Mouse (Mus musculus): ENCODE measurements around the gene Gm5741. TPM values are rescaled to one million over a fixed set of nuclear protein-coding genes. Genes with fewer than 3 reads are reported as not detected.

Gene Gm5741
- polyA plus RNA-seq, 1 experiment from 2014 or later, result not detected

GRCm38 (mm10) chr8:85032622-85033311 lies 35.0 kb downstream of the Gm5741 start:
- Histone ChIP-seq H3K9me3 (ENCODE audit: control insufficient read depth, low read length) (no peaks in the 10 kb centered on the region), H3K27me3 (ENCODE audit: control insufficient read depth, insufficient read depth, low read length) (no peaks in the 10 kb centered on the region), H3K4me2 (ENCODE audit: low read depth) (no peak overlapping the region), H3K4me3 (ENCODE audit: low read depth, low read length) (no peak overlapping the region), H3K27ac (ENCODE audit: low read depth, low read length) (no peak overlapping the region), H3K9ac (ENCODE audit: low read length) (no peak overlapping the region), H3K36me3 (ENCODE audit: control insufficient read depth, insufficient read depth, low read length) (peaks cover 16% of the 10 kb centered on the region), H3K4me1 (ENCODE audit: control insufficient read depth, insufficient read depth, low read length) (peaks cover 19% of the 10 kb centered on the region)
- DNase-seq (ENCODE audit: low spot score) (no peak), ATAC-seq (ENCODE audit: insufficient read depth, low FRiP score, low TSS enrichment) (no peak)
- WGBS, result 82% methylated on average over 4 of the region's 4 CpGs

GRCm38 (mm10) chr8:85029271-85029670 lies 38.5 kb downstream of the Gm5741 start:
- peaks cover 23% of the 10 kb centered on the region for H3K4me1 ChIP-seq (ENCODE audit: control insufficient read depth, insufficient read depth, low read length)
- ATAC-seq (ENCODE audit: insufficient read depth, low FRiP score, low TSS enrichment), result no peak
- H3K4me2 ChIP-seq (ENCODE audit: low read depth), result peak overlapping the region; percentile 9
- peaks cover 16% of the 10 kb centered on the region for H3K36me3 ChIP-seq (ENCODE audit: control insufficient read depth, insufficient read depth, low read length)
- H3K27me3 ChIP-seq (ENCODE audit: control insufficient read depth, insufficient read depth, low read length), result no peaks in the 10 kb centered on the region
- 93% methylated on average over 14 of the region's 14 CpGs for WGBS
- no peak overlapping the region for H3K9ac ChIP-seq (ENCODE audit: low read length)
- 0 out of 2 replicates have a peak overlapping the region, but pooled peaks have one; percentile 6 for H3K4me3 ChIP-seq (ENCODE audit: low read depth, low read length)
- DNase-seq (ENCODE audit: low spot score), result no peak
- H3K27ac ChIP-seq (ENCODE audit: low read depth, low read length), result no peak overlapping the region
- H3K9me3 ChIP-seq (ENCODE audit: control insufficient read depth, low read length), result no peaks in the 10 kb centered on the region

GRCm38 (mm10) chr8:85027922-85028321 lies 39.9 kb downstream of the Gm5741 start:
- ATAC-seq (ENCODE audit: insufficient read depth, low FRiP score, low TSS enrichment), result no peak
- peak overlapping the region; percentile 99 for H3K9ac ChIP-seq (ENCODE audit: low read length)
- H3K4me3 ChIP-seq (ENCODE audit: low read depth, low read length), result peak overlapping the region; percentile 100
- no peaks in the 10 kb centered on the region for H3K9me3 ChIP-seq (ENCODE audit: control insufficient read depth, low read length)
- no peaks in the 10 kb centered on the region for H3K27me3 ChIP-seq (ENCODE audit: control insufficient read depth, insufficient read depth, low read length)
- H3K27ac ChIP-seq (ENCODE audit: low read depth, low read length), result no peak overlapping the region
- H3K36me3 ChIP-seq (ENCODE audit: control insufficient read depth, insufficient read depth, low read length), result peaks cover 15% of the 10 kb centered on the region
- peak overlapping the region; percentile 57 for H3K4me2 ChIP-seq (ENCODE audit: low read depth)
- no peak for DNase-seq (ENCODE audit: low spot score)
- peaks cover 27% of the 10 kb centered on the region for H3K4me1 ChIP-seq (ENCODE audit: control insufficient read depth, insufficient read depth, low read length)
- 35% methylated on average over 2 of the region's 2 CpGs for WGBS

- DNase-seq (ENCODE audit: low spot score), result no peak
- no peaks in the 10 kb centered on the region for H3K9me3 ChIP-seq (ENCODE audit: control insufficient read depth, low read length)
- peak overlapping the region; percentile 57 for H3K4me2 ChIP-seq (ENCODE audit: low read depth)
- peak overlapping the region; percentile 67; the same call in 1 of the 2 replicates for H3K27ac ChIP-seq (ENCODE audit: low read depth, low read length)
- ATAC-seq (ENCODE audit: insufficient read depth, low FRiP score, low TSS enrichment), result no peak
- peaks cover 27% of the 10 kb centered on the region for H3K4me1 ChIP-seq (ENCODE audit: control insufficient read depth, insufficient read depth, low read length)
- peaks cover 13% of the 10 kb centered on the region for H3K36me3 ChIP-seq (ENCODE audit: control insufficient read depth, insufficient read depth, low read length)
- H3K27me3 ChIP-seq (ENCODE audit: control insufficient read depth, insufficient read depth, low read length), result no peaks in the 10 kb centered on the region
- peak overlapping the region; percentile 99 for H3K9ac ChIP-seq (ENCODE audit: low read length)
- WGBS, result under 1% methylated on average over 13 of the region's 13 CpGs
- H3K4me3 ChIP-seq (ENCODE audit: low read depth, low read length), result peak overlapping the region; percentile 100
Measured at GRCm38 (mm10) chr8:85027516-85027855, 40.3 kb downstream of the Gm5741 start.

- Histone ChIP-seq H3K4me2 (ENCODE audit: low read depth) (peak within 1 kb of the TSS; percentile 88), H3K36me3 (ENCODE audit: control insufficient read depth, insufficient read depth, low read length) (peaks cover 15% of the 10 kb centered on the region), H3K9me3 (ENCODE audit: control insufficient read depth, low read length) (no peaks in the 10 kb centered on the region), H3K4me1 (ENCODE audit: control insufficient read depth, insufficient read depth, low read length) (peaks cover 27% of the 10 kb centered on the region), H3K4me3 (ENCODE audit: low read depth, low read length) (peak within 1 kb of the TSS; percentile 100), H3K27ac (ENCODE audit: low read depth, low read length) (peak within 1 kb of the TSS; percentile 67), H3K9ac (ENCODE audit: low read length) (peak within 1 kb of the TSS; percentile 99), H3K27me3 (ENCODE audit: control insufficient read depth, insufficient read depth, low read length) (no peaks in the 10 kb centered on the region)
- WGBS, result 0% methylated on average over 68 of the region's 75 CpGs
- ATAC-seq (ENCODE audit: insufficient read depth, low FRiP score, low TSS enrichment), result peak; percentile 80
- DNase-seq (ENCODE audit: low spot score), result peak; percentile 97
Measured at GRCm38 (mm10) chr8:85026670-85027515, 40.9 kb downstream of the Gm5741 start, which contains the start of gene Trir. Trir (plus strand) TSS chr8:85026823.

GRCm38 (mm10) chr8:85025098-85025932 lies 42.5 kb downstream of the Gm5741 start, which contains the start of gene Asna1:
Asna1 (minus strand) TSS chr8:85025281.
- Histone ChIP-seq H3K4me3 (ENCODE audit: low read depth, low read length) (peak within 1 kb of the TSS; percentile 90), H3K9me3 (ENCODE audit: control insufficient read depth, low read length) (no peaks in the 10 kb centered on the region), H3K4me1 (ENCODE audit: control insufficient read depth, insufficient read depth, low read length) (peaks cover 27% of the 10 kb centered on the region), H3K27me3 (ENCODE audit: control insufficient read depth, insufficient read depth, low read length) (no peaks in the 10 kb centered on the region), H3K4me2 (ENCODE audit: low read depth) (peak within 1 kb of the TSS; percentile 88), H3K36me3 (ENCODE audit: control insufficient read depth, insufficient read depth, low read length) (peaks cover 13% of the 10 kb centered on the region), H3K27ac (ENCODE audit: low read depth, low read length) (peak within 1 kb of the TSS; percentile 60), H3K9ac (ENCODE audit: low read length) (peak within 1 kb of the TSS; percentile 85)
- 7% methylated on average over 30 of the region's 30 CpGs for WGBS
- ATAC-seq (ENCODE audit: insufficient read depth, low FRiP score, low TSS enrichment) (peak; percentile 88), DNase-seq (ENCODE audit: low spot score) (peak; percentile 89)

- Histone ChIP-seq H3K4me3 (ENCODE audit: low read depth, low read length) (peak overlapping the region; percentile 90), H3K27ac (ENCODE audit: low read depth, low read length) (no peak overlapping the region), H3K4me1 (ENCODE audit: control insufficient read depth, insufficient read depth, low read length) (peaks cover 23% of the 10 kb centered on the region), H3K36me3 (ENCODE audit: control insufficient read depth, insufficient read depth, low read length) (peaks cover 11% of the 10 kb centered on the region), H3K9me3 (ENCODE audit: control insufficient read depth, low read length) (no peaks in the 10 kb centered on the region), H3K27me3 (ENCODE audit: control insufficient read depth, insufficient read depth, low read length) (no peaks in the 10 kb centered on the region), H3K9ac (ENCODE audit: low read length) (no peak overlapping the region), H3K4me2 (ENCODE audit: low read depth) (no peak overlapping the region; the same call in 1 of the 2 replicates)
- WGBS, result 92% methylated on average over 3 of the region's 3 CpGs
- ATAC-seq (ENCODE audit: insufficient read depth, low FRiP score, low TSS enrichment) (no peak), DNase-seq (ENCODE audit: low spot score) (no peak)
Measured at GRCm38 (mm10) chr8:85023846-85024245, 43.9 kb downstream of the Gm5741 start.

GRCm38 (mm10) chr8:85021514-85022055 lies 46.2 kb downstream of the Gm5741 start:
- no peak for DNase-seq (ENCODE audit: low spot score)
- peaks cover 13% of the 10 kb centered on the region for H3K4me1 ChIP-seq (ENCODE audit: control insufficient read depth, insufficient read depth, low read length)
- no peaks in the 10 kb centered on the region for H3K27me3 ChIP-seq (ENCODE audit: control insufficient read depth, insufficient read depth, low read length)
- no peak overlapping the region for H3K27ac ChIP-seq (ENCODE audit: low read depth, low read length)
- no peak overlapping the region for H3K4me2 ChIP-seq (ENCODE audit: low read depth)
- H3K9me3 ChIP-seq (ENCODE audit: control insufficient read depth, low read length), result no peaks in the 10 kb centered on the region
- H3K4me3 ChIP-seq (ENCODE audit: low read depth, low read length), result no peak overlapping the region
- 96% methylated on average over 3 of the region's 3 CpGs for WGBS
- H3K9ac ChIP-seq (ENCODE audit: low read length), result no peak overlapping the region
- H3K36me3 ChIP-seq (ENCODE audit: control insufficient read depth, insufficient read depth, low read length), result peaks cover 18% of the 10 kb centered on the region
- ATAC-seq (ENCODE audit: insufficient read depth, low FRiP score, low TSS enrichment), result no peak
